Mouse (Mus musculus) left cerebral cortex, adult 8-10 months (tissue): ENCODE data around the gene Pisd. TPM values are rescaled to one million over a fixed set of nuclear protein-coding genes. Genes with fewer than 3 reads are reported as not detected.

ENCODE experiments used
- DNase-seq, 2 experiments: peaks; one replicate each; pipeline ENCODE4 v3.0.0; 2022; ENCODE audit warnings: low spot score in 2 of 2
- total RNA-seq, 4 experiments: library from RNA; stranded (reverse); gene quantifications; 2 replicates each; pipeline ENCODE4 v1.2.4; 2022

The Pisd gene
- total RNA-seq, 4 experiments from 2014 or later: 55.4 to 61.4 (median 58.9) TPM

DNA sequence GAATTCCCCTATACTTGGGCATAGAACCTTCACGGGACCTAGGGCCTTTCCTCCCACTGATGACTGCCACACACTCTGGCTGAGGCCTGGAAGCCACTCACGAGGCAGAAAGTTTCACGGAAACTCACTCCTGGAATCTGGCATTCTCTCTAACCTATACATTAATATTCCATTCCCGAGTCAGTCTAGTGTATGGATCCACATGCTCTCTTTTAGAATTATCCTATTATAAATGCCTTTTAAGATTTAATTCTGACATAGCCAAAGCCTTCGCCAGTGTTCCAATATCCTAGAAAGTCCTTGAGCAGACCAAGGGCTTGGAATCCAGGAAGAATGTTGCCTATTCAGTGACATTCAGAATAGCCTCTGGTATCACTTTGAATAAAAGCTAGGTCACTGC is 74.0 kb downstream of the Pisd start:
- DNase-seq: no peak

DNA sequence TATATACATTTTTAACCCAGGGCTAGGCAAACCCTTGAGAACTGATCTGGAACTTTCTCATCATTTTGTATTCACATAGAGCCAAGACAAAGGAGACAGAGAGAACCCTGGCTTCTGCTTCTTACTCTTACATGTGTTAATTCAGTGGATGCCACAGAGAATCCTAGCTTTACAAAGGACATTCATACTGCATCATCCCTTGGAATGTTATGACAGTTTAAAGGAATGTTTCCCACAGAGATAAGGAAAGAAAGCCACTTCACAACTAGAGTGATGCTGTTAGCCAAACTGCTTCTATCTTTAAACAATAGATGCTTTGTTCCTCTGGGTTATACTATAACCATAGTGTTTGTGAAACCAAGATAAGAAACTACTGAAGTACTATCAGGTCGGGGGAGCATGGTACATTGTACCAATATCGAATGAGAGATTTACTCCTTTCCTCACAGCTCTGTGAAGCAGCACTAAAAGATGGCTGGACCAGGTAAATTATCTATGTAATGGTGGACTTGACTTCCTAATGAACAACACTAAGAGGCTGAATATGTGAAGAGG is 79.1 kb downstream of the Pisd start:
- no peak for DNase-seq

DNA sequence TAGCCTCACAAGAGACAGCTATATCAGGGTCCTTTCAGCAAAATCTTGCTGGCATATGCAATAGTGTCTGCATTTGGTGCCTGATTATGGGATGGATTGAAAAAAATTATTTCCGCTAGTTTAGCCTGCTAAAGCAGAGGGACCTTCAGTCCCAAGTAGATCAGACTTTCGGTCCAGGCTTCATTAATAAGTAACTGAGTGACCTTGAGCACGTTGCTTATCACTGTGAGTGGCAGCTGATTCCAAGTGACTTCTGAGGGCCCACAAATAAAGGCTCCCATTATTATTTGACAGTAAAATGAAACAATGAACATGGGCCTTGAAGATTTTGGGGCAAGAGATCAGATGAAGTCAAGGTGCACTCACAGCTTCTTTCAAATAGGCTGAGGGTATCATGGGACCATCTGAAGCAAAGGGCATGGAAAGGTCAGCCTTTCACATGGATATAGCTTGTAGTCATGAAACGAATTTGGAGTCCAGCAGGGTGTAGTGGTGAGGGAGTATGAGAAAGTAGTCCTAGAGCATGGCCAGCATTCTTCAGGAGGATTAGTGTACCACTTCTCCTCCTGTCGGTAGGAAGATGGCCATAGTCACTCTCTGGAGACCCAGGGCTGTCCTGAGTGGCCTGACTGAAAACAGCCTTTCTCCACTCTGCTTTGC is 88.1 kb downstream of the Pisd start:
- DNase-seq: no peak

DNA sequence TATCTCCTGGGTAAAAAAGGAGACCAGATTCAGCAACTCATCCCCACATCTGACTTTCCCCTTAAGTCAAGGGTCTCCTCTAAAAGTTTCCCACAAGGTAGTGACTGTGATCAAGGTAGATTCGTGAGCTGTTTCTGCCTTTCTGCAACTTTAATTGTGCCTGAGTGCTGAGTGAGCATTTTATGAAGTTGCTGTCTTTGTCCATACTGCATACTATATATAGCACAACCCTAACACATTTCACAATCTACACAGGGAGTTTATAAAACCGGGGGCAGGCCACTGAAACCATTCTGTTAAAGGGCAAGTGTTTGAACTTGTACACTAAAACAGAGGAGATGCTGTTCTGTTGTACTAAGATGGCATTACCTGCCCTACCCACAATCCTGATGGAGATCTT is 92.0 kb downstream of the Pisd start:
- DNase-seq: no peak

Other genes with a start within 250 kb of the Pisd start
- gene Yes1, start 174.5 kb downstream of the Pisd start, total RNA-seq: 10 to 100 TPM; 13.0 to 15.5 (median 14.3) TPM
- not detected for gene Gm20671, start 41.5 kb upstream of the Pisd start, total RNA-seq
- gene Prr14l, start 68.6 kb upstream of the Pisd start, total RNA-seq: 10 to 100 TPM; 31.4 to 40.3 (median 35.3) TPM
- gene Depdc5, start 78.1 kb upstream of the Pisd start, total RNA-seq: 10 to 100 TPM; 65.8 to 71.9 (median 70.1) TPM
- gene Ywhah, start 233.2 kb upstream of the Pisd start, total RNA-seq: 1,000 to 10,000 TPM in 2 of 4 experiments, 100 to 1,000 TPM in 2; 903 to 1,086 (median 994) TPM